Mouse (Mus musculus) kidney, embryonic 14.5 days (tissue): ENCODE data around the gene Ifitm10. TPM values are rescaled to one million over a fixed set of nuclear protein-coding genes. Genes with fewer than 3 reads are reported as not detected.
A peak's percentile ranks its signal among the peaks of the same experiment; 100 is the strongest.

Experiments used
- ATAC-seq: fragments of 200-750 bp; cut with Nextera tagmentation; 2 replicates; pipeline ENCODE4 v1.8.0; 2017; ENCODE audit warnings: moderate number of reproducible peaks, mild to moderate bottlenecking, moderate TSS enrichment, moderate library complexity; ENCODE audit not compliant: low FRiP score, low TSS enrichment
- H3K27ac ChIP-seq: fragments of 300-500 bp; sonication (generic); 2 replicates; pipeline ENCODE4 v1.5.1; 2014; ENCODE audit warnings: low read depth, mild to moderate bottlenecking, low read length, moderate library complexity, mixed read lengths
- H3K27me3 ChIP-seq: fragments of 300-500 bp; sonication (generic); 2 replicates; pipeline ENCODE4 v1.6.1; 2014; ENCODE audit warnings: mild to moderate bottlenecking, low read length; ENCODE audit not compliant: control insufficient read depth, insufficient read depth
- H3K36me3 ChIP-seq: fragments of 300-500 bp; sonication (generic); 2 replicates; pipeline ENCODE4 v1.6.1; 2014; ENCODE audit warnings: low read length, mixed read lengths; ENCODE audit not compliant: control insufficient read depth, insufficient read depth
- H3K4me1 ChIP-seq: fragments of 300-500 bp; sonication (generic); 2 replicates; pipeline ENCODE4 v1.6.1; 2014; ENCODE audit warnings: low read length, mixed read lengths; ENCODE audit not compliant: control insufficient read depth, insufficient read depth
- H3K4me2 ChIP-seq: fragments of 300-500 bp; sonication (generic); replicated peaks from 2 replicates; pipeline ENCODE4 v1.6.1; 2014; ENCODE audit warnings: low read depth, mild to moderate bottlenecking, low read length
- H3K4me3 ChIP-seq: fragments of 300-500 bp; sonication (generic); 2 replicates; pipeline ENCODE4 v1.5.1; 2014; ENCODE audit warnings: mild to moderate bottlenecking, low read length
- H3K9ac ChIP-seq: fragments of 300-500 bp; sonication (generic); 2 replicates; pipeline ENCODE4 v1.6.1; 2014; ENCODE audit warnings: low read depth, mild to moderate bottlenecking, low read length, moderate library complexity
- H3K9me3 ChIP-seq: fragments of 300-500 bp; sonication (generic); 2 replicates; pipeline ENCODE4 v1.6.1; 2016; ENCODE audit warnings: low read length; ENCODE audit not compliant: control insufficient read depth
- WGBS: fragments of 180-500 bp; shearing (Covaris S2); extraction: QIAGEN DNeasy Blood & Tissue Kit; methylation state at CpG from one replicate; pipeline ENCODE4 v1.1.7; 2014; 5-methylcytosine and 5-hydroxymethylcytosine counted together
- polyA plus RNA-seq: library from polyadenylated mRNA; unstranded; fragments of >200 nt; fragmentation: Nextera tagmentation; extraction: Ambion mirVana; gene quantifications from 2 replicates; pipeline ENCODE4 v1.2.1, GENCODE M21; 2014

Ifitm10 gene
- polyA plus RNA-seq, 1 experiment from 2014 or later, result 1.4 TPM

- Histone ChIP-seq H3K4me2 (no peak overlapping the region), H3K9ac (no peak overlapping the region), H3K4me3 (no peak overlapping the region), H3K4me1 (0 out of 2 replicates have a peak, but pooled peaks cover 3% of the 10 kb centered on the region), H3K36me3 (no peaks in the 10 kb centered on the region), H3K9me3 (no peaks in the 10 kb centered on the region), H3K27me3 (no peaks in the 10 kb centered on the region), H3K27ac (no peak overlapping the region)
- no peak for ATAC-seq
- WGBS, result 87% methylated on average over 4 of the region's 4 CpGs
Measured at GRCm38 (mm10) chr7:142395472-142395871, 21.9 kb upstream of the Ifitm10 start.

- Histone ChIP-seq H3K4me1 (0 out of 2 replicates have a peak, but pooled peaks cover under 1% of the 10 kb centered on the region), H3K36me3 (no peaks in the 10 kb centered on the region), H3K27me3 (no peaks in the 10 kb centered on the region), H3K4me3 (no peak overlapping the region), H3K27ac (no peak overlapping the region), H3K9me3 (no peaks in the 10 kb centered on the region), H3K4me2 (no peak overlapping the region), H3K9ac (no peak overlapping the region)
- 68% methylated on average over 6 of the region's 6 CpGs for WGBS
- ATAC-seq, result no peak
Measured at GRCm38 (mm10) chr7:142394261-142395190, 21.0 kb upstream of the Ifitm10 start.

GRCm38 (mm10) chr7:142393191-142393590 is 19.6 kb upstream of the Ifitm10 start:
- 19% methylated on average over 4 of the region's 4 CpGs for WGBS
- Histone ChIP-seq H3K4me2 (no peak overlapping the region), H3K27me3 (no peaks in the 10 kb centered on the region), H3K4me1 (no peaks in the 10 kb centered on the region), H3K4me3 (no peak overlapping the region), H3K9ac (no peak overlapping the region), H3K27ac (no peak overlapping the region), H3K36me3 (no peaks in the 10 kb centered on the region), H3K9me3 (no peaks in the 10 kb centered on the region)
- no peak for ATAC-seq

GRCm38 (mm10) chr7:142391609-142392008 is 18.1 kb upstream of the Ifitm10 start:
- WGBS, result 73% methylated on average over 4 of the region's 4 CpGs
- Histone ChIP-seq H3K27ac (no peak overlapping the region), H3K4me2 (no peak overlapping the region), H3K4me3 (no peak overlapping the region), H3K4me1 (peaks cover 5% of the 10 kb centered on the region), H3K27me3 (no peaks in the 10 kb centered on the region), H3K9me3 (no peaks in the 10 kb centered on the region), H3K9ac (no peak overlapping the region), H3K36me3 (no peaks in the 10 kb centered on the region)
- no peak for ATAC-seq

- Histone ChIP-seq H3K4me2 (no peak overlapping the region), H3K27ac (no peak overlapping the region), H3K36me3 (no peaks in the 10 kb centered on the region), H3K4me1 (peaks cover 10% of the 10 kb centered on the region), H3K9ac (no peak overlapping the region), H3K4me3 (no peak overlapping the region), H3K27me3 (no peaks in the 10 kb centered on the region), H3K9me3 (no peaks in the 10 kb centered on the region)
- ATAC-seq, result no peak
- WGBS, result 66% methylated on average over 3 of the region's 3 CpGs
Measured at GRCm38 (mm10) chr7:142391108-142391507, 17.6 kb upstream of the Ifitm10 start.

- H3K9ac ChIP-seq, result no peak overlapping the region
- ATAC-seq, result no peak
- H3K36me3 ChIP-seq, result peaks cover 4% of the 10 kb centered on the region
- peaks cover 13% of the 10 kb centered on the region for H3K4me1 ChIP-seq
- no peak overlapping the region for H3K4me3 ChIP-seq
- H3K27me3 ChIP-seq, result no peaks in the 10 kb centered on the region
- no peaks in the 10 kb centered on the region for H3K9me3 ChIP-seq
- no peak overlapping the region for H3K27ac ChIP-seq
- H3K4me2 ChIP-seq, result no peak overlapping the region
- 90% methylated on average over 3 of the region's 3 CpGs for WGBS
Measured at GRCm38 (mm10) chr7:142389961-142390650, 16.6 kb upstream of the Ifitm10 start.

- WGBS, result 96% methylated on average over 2 of the region's 2 CpGs
- H3K4me1 ChIP-seq, result peaks cover 13% of the 10 kb centered on the region
- H3K9me3 ChIP-seq, result no peaks in the 10 kb centered on the region
- peaks cover 17% of the 10 kb centered on the region for H3K36me3 ChIP-seq
- no peak overlapping the region for H3K4me2 ChIP-seq
- H3K27ac ChIP-seq, result no peak overlapping the region
- no peaks in the 10 kb centered on the region for H3K27me3 ChIP-seq
- ATAC-seq, result no peak
- H3K4me3 ChIP-seq, result no peak overlapping the region
- no peak overlapping the region for H3K9ac ChIP-seq
Measured at GRCm38 (mm10) chr7:142388740-142389139, 15.2 kb upstream of the Ifitm10 start.

GRCm38 (mm10) chr7:142388198-142388597 is 14.6 kb upstream of the Ifitm10 start:
- ATAC-seq, result peak; percentile 21; the same call in 1 of the 2 replicates

More at GRCm38 (mm10) chr7:142388198-142388597, 14.6 kb upstream of the Ifitm10 start:
- H3K4me3 ChIP-seq, result peak overlapping the region; percentile 90
- H3K27me3 ChIP-seq, result no peaks in the 10 kb centered on the region
- H3K9me3 ChIP-seq, result no peaks in the 10 kb centered on the region
- peaks cover 13% of the 10 kb centered on the region for H3K4me1 ChIP-seq
- WGBS, result 95% methylated on average over 1 of the region's 1 CpGs
- H3K27ac ChIP-seq, result 0 out of 2 replicates have a peak overlapping the region, but pooled peaks have one; percentile 1
- H3K9ac ChIP-seq, result no peak overlapping the region
- H3K36me3 ChIP-seq, result peaks cover 23% of the 10 kb centered on the region
- peak overlapping the region; percentile 61; the same call in 1 of the 2 replicates for H3K4me2 ChIP-seq
